Comparison of ENCODE assay signal across 8 mouse cellular contexts in the genomic region with DNA sequence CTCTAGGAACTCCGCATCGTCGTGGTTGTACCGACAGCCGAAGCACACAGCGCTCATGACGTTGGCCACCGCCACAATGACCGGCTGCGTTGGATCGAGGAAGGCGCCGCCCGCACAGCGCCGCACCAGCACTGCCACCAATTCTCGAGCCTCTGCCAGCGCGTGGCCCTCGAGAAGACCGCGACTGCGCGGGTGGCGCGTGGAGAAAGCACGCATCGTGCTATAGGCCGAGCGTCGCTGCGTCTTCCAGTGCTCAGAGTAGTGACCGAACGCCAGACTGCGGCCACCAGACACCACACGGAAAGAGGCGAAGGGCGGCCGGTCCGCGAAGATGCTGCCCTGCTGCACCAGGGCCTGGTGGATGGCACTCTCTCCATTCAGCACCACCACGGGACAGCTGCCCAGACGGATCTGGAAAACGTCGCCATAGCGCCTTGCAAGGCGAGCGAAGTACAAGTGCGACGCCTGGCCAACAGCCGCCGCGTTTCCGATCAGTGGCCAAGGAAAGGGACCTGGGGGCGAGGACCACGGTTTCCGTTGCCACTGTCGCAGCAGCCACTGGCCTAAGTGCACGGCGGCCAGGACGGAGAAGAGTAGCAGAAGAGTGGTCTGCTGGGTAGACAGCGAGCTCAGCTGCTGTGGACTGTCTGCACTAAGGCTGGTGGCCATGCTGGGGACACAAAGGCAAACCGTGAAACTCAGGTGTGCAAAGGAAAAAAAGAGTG. TPM values are rescaled to one million over a fixed set of nuclear protein-coding genes. Genes with fewer than 3 reads are reported as not detected.
DNase-seq lines count a peak whose midpoint lies in the region; ATAC-seq and TF ChIP-seq lines count a peak whose summit lies in the region.

No protein-coding gene starts in this region.

- H3K36me3 ChIP-seq in heart, embryonic 13.5 days = no peaks in the 10 kb centered on the region
- H3K36me3 ChIP-seq in limb, embryonic 11.5 days (ENCODE audit: control insufficient read depth, insufficient read depth, low read length) = no peaks in the 10 kb centered on the region
- H3K36me3 ChIP-seq in midbrain, postnatal 0 days (ENCODE audit: insufficient read depth, low read length) = no peaks in the 10 kb centered on the region

- H3K9ac ChIP-seq in heart, embryonic 13.5 days = peak overlapping the region; percentile 51
- peak overlapping the region; percentile 47 for H3K9ac ChIP-seq in limb, embryonic 11.5 days (ENCODE audit: low read length)
- 0 out of 2 replicates have a peak overlapping the region, but pooled peaks have one; percentile 24 for H3K9ac ChIP-seq in midbrain, postnatal 0 days (replicated peaks; ENCODE audit: low read length, poor library complexity, severe bottlenecking)

- peaks cover 77% of the 10 kb centered on the region for H3K27me3 ChIP-seq in heart, embryonic 13.5 days (replicated peaks)
- peaks cover 40% of the 10 kb centered on the region for H3K27me3 ChIP-seq in limb, embryonic 11.5 days (ENCODE audit: control insufficient read depth, insufficient read depth, low read length)
- H3K27me3 ChIP-seq in midbrain, postnatal 0 days (ENCODE audit: insufficient read depth, low read length) = peaks cover 33% of the 10 kb centered on the region

- H3K27ac ChIP-seq in heart, embryonic 13.5 days (replicated peaks) = no peak overlapping the region
- no peak overlapping the region for H3K27ac ChIP-seq in limb, embryonic 11.5 days (replicated peaks; ENCODE audit: low read depth, low read length)
- H3K27ac ChIP-seq in midbrain, postnatal 0 days (ENCODE audit: low read depth, low read length) = no peak overlapping the region

- peak; percentile 19; the same call in 1 of the 2 replicates for ATAC-seq in heart, embryonic 13.5 days (ENCODE audit: extremely low read depth, insufficient number of reproducible peaks, low FRiP score, low TSS enrichment)
- ATAC-seq in limb, embryonic 11.5 days (ENCODE audit: insufficient number of reproducible peaks, low FRiP score, low TSS enrichment, low read depth) = peak; percentile 23; the same call in 1 of the 2 replicates
- ATAC-seq in midbrain, postnatal 0 days (ENCODE audit: low FRiP score) = peak; percentile 48

- TF ChIP-seq CTCF in midbrain, postnatal 0 days (IDR thresholded peaks at IDR 0.05) = no peak

- WGBS in heart, embryonic 13.5 days = under 1% methylated on average over 63 of the region's 63 CpGs
- under 1% methylated on average over 63 of the region's 63 CpGs for WGBS in limb, embryonic 11.5 days
- WGBS in midbrain, postnatal 0 days = under 1% methylated on average over 63 of the region's 63 CpGs

- H3K4me1 ChIP-seq in heart, embryonic 13.5 days = peaks cover 34% of the 10 kb centered on the region
- peaks cover 19% of the 10 kb centered on the region for H3K4me1 ChIP-seq in limb, embryonic 11.5 days (ENCODE audit: control insufficient read depth, insufficient read depth, low read length)
- peaks cover 21% of the 10 kb centered on the region; the same call in 1 of the 2 replicates for H3K4me1 ChIP-seq in midbrain, postnatal 0 days (ENCODE audit: insufficient read depth, low read length)

- H3K9me3 ChIP-seq in heart, embryonic 13.5 days = no peaks in the 10 kb centered on the region
- H3K9me3 ChIP-seq in limb, embryonic 11.5 days (ENCODE audit: control insufficient read depth, low read length) = no peaks in the 10 kb centered on the region
- no peaks in the 10 kb centered on the region for H3K9me3 ChIP-seq in midbrain, postnatal 0 days (ENCODE audit: low read length)

- DNase-seq in adrenal gland, adult (ENCODE audit: inconsistent age in 2 of 2, low spot score in 1 of 2) = peak; percentile 44 to 76
- no peak for DNase-seq in adrenal gland, postnatal 4 days (ENCODE audit: low spot score in 2 of 2)
- peak; percentile 21 for DNase-seq in thymus, postnatal 4 days
- no peak for DNase-seq in thymus, postnatal 0 days (ENCODE audit: low spot score)
- peak; percentile 72 for DNase-seq in limb, embryonic 11.5 days (ENCODE audit: low spot score)
- peak; percentile 40 for DNase-seq in midbrain, postnatal 0 days (ENCODE audit: low spot score)
- DNase-seq in spleen, adult 18-20 months = no peak

- H3K4me2 ChIP-seq in heart, embryonic 13.5 days = peak overlapping the region; percentile 79
- peak overlapping the region; percentile 81 for H3K4me2 ChIP-seq in limb, embryonic 11.5 days (ENCODE audit: low read depth, severe bottlenecking)
- H3K4me2 ChIP-seq in midbrain, postnatal 0 days (ENCODE audit: low read depth, low read length, poor library complexity, severe bottlenecking) = peak overlapping the region; percentile 92

- H3K4me3 ChIP-seq in heart, embryonic 13.5 days = peak overlapping the region; percentile 57
- peak overlapping the region; percentile 37 for H3K4me3 ChIP-seq in limb, embryonic 11.5 days (ENCODE audit: low read depth, low read length)
- peak overlapping the region; percentile 43 for H3K4me3 ChIP-seq in midbrain, postnatal 0 days (ENCODE audit: low read depth, low read length)

RNA-seq across cellular contexts. Expression of a gene that starts 1.1 kb away (rescaled TPM):
- 10 to 100 TPM; 39.7 to 41.3 TPM for total RNA-seq in adrenal gland, postnatal 4 days (2021)
- 2.7 and 2.9 TPM in 2 replicates for polyA plus RNA-seq in thymus, postnatal 0 days (2015; fragmentation: Nextera tagmentation; extraction: Ambion mirVana)
- polyA plus RNA-seq in heart, embryonic 13.5 days (2015; fragmentation: Nextera tagmentation; extraction: Ambion mirVana) = 1.2 and 1.6 TPM in 2 replicates
- polyA plus RNA-seq in limb, embryonic 11.5 days (2014; fragmentation: Nextera tagmentation; extraction: Ambion mirVana) = 2.0 and 3.4 TPM in 2 replicates
- 8.7 and 12.2 TPM in 2 replicates for total RNA-seq in midbrain, postnatal 0 days (2014; rRNA removed)
- 4.5 and 5.0 TPM in 2 replicates for polyA plus RNA-seq in midbrain, postnatal 0 days (2015; fragmentation: Nextera tagmentation; extraction: Ambion mirVana)

Comparison
In these comparisons a context has a peak if more than half of its experiments do, and no peak if none do; other contexts are left out.
1. DNase-seq: peak in adrenal gland, adult (2 of 2), thymus, postnatal 4 days (single experiment), limb, embryonic 11.5 days (single experiment) and midbrain, postnatal 0 days (single experiment); none in adrenal gland, postnatal 4 days (0 of 2), thymus, postnatal 0 days (single experiment) and spleen, adult 18-20 months (0 of 2).
2. Peak in every context shown above with its lines, with median percentiles within 50 percentile points of each other: ATAC-seq, H3K4me2 ChIP-seq, H3K4me3 ChIP-seq and H3K9ac ChIP-seq.